Mouse (Mus musculus): ENCODE data around the gene Olfr204. TPM values are rescaled to one million over a fixed set of nuclear protein-coding genes. Genes with fewer than 3 reads are reported as not detected.

Gene Olfr204
- polyA plus RNA-seq, 1 experiment: not detected

Other genes with a start within 250 kb of the Olfr204 start
- gene Olfr190, start 240.2 kb downstream of the Olfr204 start, polyA plus RNA-seq (2012; ENCODE audit: insufficient read depth, insufficient read length, low replicate concordance, missing spikeins): not detected in 2 replicates
- not detected in 2 replicates for gene Olfr191, start 228.4 kb downstream of the Olfr204 start, polyA plus RNA-seq (2012; ENCODE audit: insufficient read depth, insufficient read length, low replicate concordance, missing spikeins)
- not detected in 2 replicates for gene Olfr193, start 206.4 kb downstream of the Olfr204 start, polyA plus RNA-seq (2012; ENCODE audit: insufficient read depth, insufficient read length, low replicate concordance, missing spikeins)
- not detected in 2 replicates for gene Olfr194, start 197.2 kb downstream of the Olfr204 start, polyA plus RNA-seq (2012; ENCODE audit: insufficient read depth, insufficient read length, low replicate concordance, missing spikeins)
- gene Olfr195, start 171.2 kb downstream of the Olfr204 start, polyA plus RNA-seq (2012; ENCODE audit: insufficient read depth, insufficient read length, low replicate concordance, missing spikeins): not detected in 2 replicates
- not detected in 2 replicates for gene Olfr196, start 147.8 kb downstream of the Olfr204 start, polyA plus RNA-seq (2012; ENCODE audit: insufficient read depth, insufficient read length, low replicate concordance, missing spikeins)
- not detected in 2 replicates for gene Olfr198, start 114.7 kb downstream of the Olfr204 start, polyA plus RNA-seq (2012; ENCODE audit: insufficient read depth, insufficient read length, low replicate concordance, missing spikeins)
- gene Olfr199, start 98.5 kb downstream of the Olfr204 start, polyA plus RNA-seq (2012; ENCODE audit: insufficient read depth, insufficient read length, low replicate concordance, missing spikeins): not detected in 2 replicates
- not detected in 2 replicates for gene Olfr201, start 45.6 kb downstream of the Olfr204 start, polyA plus RNA-seq (2012; ENCODE audit: insufficient read depth, insufficient read length, low replicate concordance, missing spikeins)
- gene Olfr202, start 31.5 kb downstream of the Olfr204 start, polyA plus RNA-seq (2012; ENCODE audit: insufficient read depth, insufficient read length, low replicate concordance, missing spikeins): not detected in 2 replicates
- not detected in 2 replicates for gene Olfr203, start 19.4 kb downstream of the Olfr204 start, polyA plus RNA-seq (2012; ENCODE audit: insufficient read depth, insufficient read length, low replicate concordance, missing spikeins)
- not detected in 2 replicates for gene Olfr205, start 12.9 kb upstream of the Olfr204 start, polyA plus RNA-seq (2012; ENCODE audit: insufficient read depth, insufficient read length, low replicate concordance, missing spikeins)
- not detected in 2 replicates for gene Olfr206, start 31.0 kb upstream of the Olfr204 start, polyA plus RNA-seq (2012; ENCODE audit: insufficient read depth, insufficient read length, low replicate concordance, missing spikeins)
- gene Olfr209, start 45.7 kb upstream of the Olfr204 start, polyA plus RNA-seq (2012; ENCODE audit: insufficient read depth, insufficient read length, low replicate concordance, missing spikeins): not detected in 2 replicates
- not detected in 2 replicates for gene Gabrr3, start 89.1 kb upstream of the Olfr204 start, polyA plus RNA-seq (2012; ENCODE audit: insufficient read depth, insufficient read length, low replicate concordance, missing spikeins)
- not detected in 2 replicates for gene Riox2, start 153.5 kb upstream of the Olfr204 start, polyA plus RNA-seq (2012; ENCODE audit: insufficient read depth, insufficient read length, low replicate concordance, missing spikeins)